Mouse (Mus musculus): Measurements from ENCODE around the gene Kcnh6. TPM values are rescaled to one million over a fixed set of nuclear protein-coding genes. Genes with fewer than 3 reads are reported as not detected.
A peak's percentile ranks its signal among the peaks of the same experiment; 100 is the strongest.
"Not testable (repeated sequence)": the region's sequence is repeated elsewhere in the genome, so short reads cannot be mapped to it uniquely, and the experiment has no call there.

Gene Kcnh6
- polyA plus RNA-seq, 1 experiment from 2014 or later, result 1.3 TPM

DNA sequence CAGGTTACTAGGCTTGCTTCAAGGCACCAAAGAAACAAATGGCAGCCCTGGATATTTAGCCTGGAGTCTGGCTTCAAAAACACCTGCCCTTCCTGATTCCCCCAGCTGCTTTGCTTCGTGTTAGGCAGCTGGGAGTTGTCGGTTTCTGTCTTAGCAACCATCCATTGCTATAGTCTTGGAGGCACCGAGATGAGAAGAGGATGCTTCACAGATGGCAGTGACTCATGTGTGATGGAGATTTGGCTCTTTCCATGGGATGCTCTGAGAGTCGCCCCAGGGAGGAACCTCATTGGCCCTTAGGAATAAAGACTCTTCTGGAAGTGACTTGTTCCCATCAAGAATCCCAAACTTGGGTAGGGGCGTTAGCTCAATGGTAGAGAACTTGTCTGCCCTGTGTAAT lies 8.5 kb downstream of the Kcnh6 start:
- Histone ChIP-seq H3K4me2 (replicated peaks) (no peak overlapping the region), H3K4me3 (no peak overlapping the region), H3K4me1 (peaks cover 8% of the 10 kb centered on the region; the same call in 1 of the 2 replicates), H3K27me3 (peaks cover 21% of the 10 kb centered on the region), H3K27ac (no peak overlapping the region), H3K9ac (no peak overlapping the region), H3K9me3 (no peaks in the 10 kb centered on the region), H3K36me3 (no peaks in the 10 kb centered on the region)
- 83% methylated on average over 5 of the region's 5 CpGs for WGBS
- no peak for ATAC-seq (ENCODE audit: insufficient number of reproducible peaks, insufficient read depth, low FRiP score, low TSS enrichment)

DNA sequence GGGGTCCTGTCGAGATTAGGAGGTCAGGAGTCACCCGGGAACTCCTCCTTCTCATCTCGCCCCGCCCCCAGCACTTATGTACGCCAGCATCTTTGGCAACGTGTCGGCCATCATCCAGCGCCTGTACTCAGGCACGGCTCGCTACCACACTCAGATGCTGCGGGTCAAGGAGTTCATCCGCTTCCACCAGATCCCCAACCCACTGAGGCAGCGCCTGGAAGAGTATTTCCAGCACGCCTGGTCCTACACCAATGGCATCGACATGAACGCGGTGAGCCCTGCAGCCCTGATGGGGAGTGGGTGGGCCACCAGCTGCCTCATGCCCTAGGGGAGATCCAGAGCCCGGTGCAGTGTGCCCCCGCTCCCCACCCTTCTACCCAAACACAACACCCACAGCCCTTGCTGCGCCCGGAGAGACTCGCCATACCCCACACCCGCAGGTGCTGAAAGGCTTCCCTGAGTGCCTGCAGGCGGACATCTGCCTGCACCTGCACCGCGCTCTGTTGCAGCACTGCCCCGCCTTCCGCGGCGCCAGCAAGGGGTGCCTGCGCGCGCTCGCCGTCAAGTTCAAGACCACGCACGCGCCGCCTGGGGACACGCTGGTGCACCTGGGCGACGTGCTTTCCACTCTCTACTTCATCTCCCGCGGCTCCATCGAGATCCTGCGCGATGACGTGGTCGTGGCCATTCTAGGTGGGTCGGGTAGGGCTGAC lies 12.3 kb downstream of the Kcnh6 start:
- 0 out of 2 replicates have a peak overlapping the region, but pooled peaks have one; percentile 11 for H3K9ac ChIP-seq

GRCm38 (mm10) chr11:106025774-106026173 lies 17.9 kb downstream of the Kcnh6 start:
- no peaks in the 10 kb centered on the region for H3K9me3 ChIP-seq
- WGBS, result 85% methylated on average over 3 of the region's 3 CpGs

More for the DNA sequence above, 12.3 kb downstream of the Kcnh6 start:
- peaks cover 8% of the 10 kb centered on the region; the same call in 1 of the 2 replicates for H3K4me1 ChIP-seq
- H3K9me3 ChIP-seq, result no peaks in the 10 kb centered on the region
- peak overlapping the region; percentile 56 for H3K4me2 ChIP-seq (replicated peaks)
- peaks cover 28% of the 10 kb centered on the region for H3K27me3 ChIP-seq
- WGBS, result 1% methylated on average over 50 of the region's 50 CpGs
- no peaks in the 10 kb centered on the region for H3K36me3 ChIP-seq
- 0 out of 2 replicates have a peak, but pooled peaks have one; percentile 44 for ATAC-seq (ENCODE audit: insufficient number of reproducible peaks, insufficient read depth, low FRiP score, low TSS enrichment)
- peak overlapping the region; percentile 31 for H3K4me3 ChIP-seq
- no peak overlapping the region for H3K27ac ChIP-seq

GRCm38 (mm10) chr11:106026465-106027151 lies 18.7 kb downstream of the Kcnh6 start:
- no peak overlapping the region for H3K4me3 ChIP-seq
- H3K27me3 ChIP-seq, result peaks cover 5% of the 10 kb centered on the region
- WGBS, result 37% methylated on average over 11 of the region's 11 CpGs
- no peaks in the 10 kb centered on the region for H3K9me3 ChIP-seq
- H3K4me1 ChIP-seq, result no peaks in the 10 kb centered on the region
- H3K27ac ChIP-seq, result no peak overlapping the region
- no peaks in the 10 kb centered on the region for H3K36me3 ChIP-seq
- ATAC-seq (ENCODE audit: insufficient number of reproducible peaks, insufficient read depth, low FRiP score, low TSS enrichment), result no peak
- H3K4me2 ChIP-seq (replicated peaks), result no peak overlapping the region
- no peak overlapping the region for H3K9ac ChIP-seq

More at GRCm38 (mm10) chr11:106025774-106026173, 17.9 kb downstream of the Kcnh6 start:
- no peak overlapping the region for H3K9ac ChIP-seq
- H3K4me1 ChIP-seq, result no peaks in the 10 kb centered on the region
- H3K4me3 ChIP-seq, result no peak overlapping the region
- H3K4me2 ChIP-seq (replicated peaks), result no peak overlapping the region
- peaks cover 13% of the 10 kb centered on the region for H3K27me3 ChIP-seq
- no peaks in the 10 kb centered on the region for H3K36me3 ChIP-seq
- H3K27ac ChIP-seq, result no peak overlapping the region
- no peak for ATAC-seq (ENCODE audit: insufficient number of reproducible peaks, insufficient read depth, low FRiP score, low TSS enrichment)

DNA sequence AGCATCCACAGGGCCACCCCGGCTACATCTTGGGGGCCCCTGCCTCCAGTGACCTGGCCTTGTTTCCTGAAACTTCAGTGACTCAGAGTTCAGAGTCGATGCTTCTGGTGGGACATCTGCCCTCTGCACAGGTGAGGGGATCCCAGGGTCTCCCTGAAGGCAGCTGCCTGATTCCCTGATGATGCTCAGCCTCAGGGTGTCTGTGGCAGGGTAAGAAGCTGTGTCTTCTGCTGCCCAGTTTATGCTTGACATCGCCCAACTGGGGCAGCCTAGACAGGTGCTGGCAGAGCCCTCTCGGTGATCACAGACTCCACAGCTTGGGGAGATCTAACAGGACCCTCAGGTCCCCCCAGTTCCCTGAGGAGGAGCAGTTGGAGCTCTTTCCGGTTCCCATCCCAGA lies 19.7 kb downstream of the Kcnh6 start:
- no peak overlapping the region for H3K9ac ChIP-seq
- H3K36me3 ChIP-seq, result no peaks in the 10 kb centered on the region
- no peak overlapping the region for H3K4me3 ChIP-seq
- no peaks in the 10 kb centered on the region for H3K9me3 ChIP-seq
- H3K27ac ChIP-seq, result no peak overlapping the region
- 87% methylated on average over 5 of the region's 5 CpGs for WGBS
- H3K27me3 ChIP-seq, result no peaks in the 10 kb centered on the region
- peak; percentile 52; the same call in 1 of the 2 replicates for ATAC-seq (ENCODE audit: insufficient number of reproducible peaks, insufficient read depth, low FRiP score, low TSS enrichment)
- H3K4me1 ChIP-seq, result no peaks in the 10 kb centered on the region
- H3K4me2 ChIP-seq (replicated peaks), result no peak overlapping the region

DNA sequence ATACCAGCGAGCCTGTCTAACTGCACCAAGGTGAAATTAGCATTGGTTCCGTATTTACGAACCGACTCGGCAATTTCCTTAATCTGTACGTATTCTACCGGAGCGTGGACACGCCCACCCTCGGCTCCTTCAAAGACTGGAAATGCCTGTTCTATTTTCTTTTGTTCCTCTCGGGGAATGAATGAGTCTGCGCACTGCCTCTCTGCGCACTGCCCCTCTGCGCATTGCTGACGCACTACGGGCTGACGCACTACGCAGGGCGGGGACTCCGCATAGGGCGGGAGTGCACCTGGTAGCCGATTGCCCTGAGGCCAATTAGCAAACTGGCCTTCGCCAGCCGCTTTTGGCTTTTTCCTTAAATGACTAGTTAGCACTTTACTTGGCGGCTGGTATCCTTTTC lies 24.1 kb downstream of the Kcnh6 start:
- whole genome bisulfite sequencing, result 39% methylated on average over 13 of the region's 25 CpGs
- H3K9ac ChIP-seq; H3K4me2 ChIP-seq (replicated peaks); ATAC-seq (ENCODE audit: insufficient number of reproducible peaks, insufficient read depth, low FRiP score, low TSS enrichment); H3K36me3 ChIP-seq; H3K4me1 ChIP-seq; H3K9me3 ChIP-seq; H3K27me3 ChIP-seq: not testable (repeated sequence)
- H3K27ac ChIP-seq, result 0 out of 2 replicates have a peak overlapping the region, but pooled peaks have one; percentile 46
- peak overlapping the region; percentile 36 for H3K4me3 ChIP-seq

- ATAC-seq (ENCODE audit: insufficient number of reproducible peaks, insufficient read depth, low FRiP score, low TSS enrichment), result 0 out of 2 replicates have a peak, but pooled peaks have one; percentile 16
- WGBS, result 27% methylated on average over 11 of the region's 11 CpGs
- 0 out of 2 replicates have a peak overlapping the region, but pooled peaks have one; percentile 22 for H3K4me3 ChIP-seq
These were observed 25.6 kb downstream of the Kcnh6 start for GRCm38 (mm10) chr11:106033491-106033919.

GRCm38 (mm10) chr11:106034986-106035385 lies 27.1 kb downstream of the Kcnh6 start:
- H3K27ac ChIP-seq, result no peak overlapping the region
- H3K9ac ChIP-seq, result no peak overlapping the region
- no peaks in the 10 kb centered on the region for H3K9me3 ChIP-seq
- H3K4me2 ChIP-seq (replicated peaks), result no peak overlapping the region
- H3K4me1 ChIP-seq, result peaks cover 16% of the 10 kb centered on the region
- WGBS, result 88% methylated on average over 9 of the region's 9 CpGs
- H3K36me3 ChIP-seq, result no peaks in the 10 kb centered on the region
- no peak for ATAC-seq (ENCODE audit: insufficient number of reproducible peaks, insufficient read depth, low FRiP score, low TSS enrichment)
- H3K27me3 ChIP-seq, result no peaks in the 10 kb centered on the region
- H3K4me3 ChIP-seq, result no peak overlapping the region

More at GRCm38 (mm10) chr11:106033491-106033919, 25.6 kb downstream of the Kcnh6 start:
- H3K9me3 ChIP-seq, result no peaks in the 10 kb centered on the region
- H3K4me2 ChIP-seq (replicated peaks), result peak overlapping the region; percentile 40
- H3K36me3 ChIP-seq, result no peaks in the 10 kb centered on the region
- peak overlapping the region; percentile 38 for H3K27ac ChIP-seq
- H3K9ac ChIP-seq, result peak overlapping the region; percentile 29; the same call in 1 of the 2 replicates
- H3K27me3 ChIP-seq, result no peaks in the 10 kb centered on the region
- H3K4me1 ChIP-seq, result peaks cover 12% of the 10 kb centered on the region

GRCm38 (mm10) chr11:106036548-106037417 lies 28.9 kb downstream of the Kcnh6 start, which contains the start of gene Dcaf7:
Dcaf7 (plus strand) TSS chr11:106036872.
- Histone ChIP-seq H3K27ac (peak within 1 kb of the TSS; percentile 90), H3K36me3 (no peaks in the 10 kb centered on the region)

DNA sequence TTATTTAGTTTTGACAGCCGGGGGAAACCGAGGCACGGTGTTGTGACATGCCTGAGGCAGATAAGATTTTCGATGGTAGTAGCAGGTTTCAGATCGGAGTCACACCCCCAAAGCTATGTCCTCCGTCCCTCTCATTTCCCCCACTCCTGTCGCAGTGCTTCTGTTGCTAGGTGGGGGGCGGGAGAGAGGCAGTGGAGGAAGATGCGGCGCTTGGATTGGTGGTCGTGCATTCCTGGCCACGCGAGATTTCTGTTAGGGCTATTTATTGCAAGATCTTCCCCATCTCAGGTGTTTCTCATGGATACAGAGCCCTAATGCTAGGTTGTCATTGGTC lies 29.5 kb downstream of the Kcnh6 start:
- H3K36me3 ChIP-seq, result no peaks in the 10 kb centered on the region
- H3K4me1 ChIP-seq, result peaks cover 16% of the 10 kb centered on the region
- peak overlapping the region; percentile 98 for H3K4me3 ChIP-seq
- WGBS, result 0% methylated on average over 12 of the region's 13 CpGs
- H3K27me3 ChIP-seq, result no peaks in the 10 kb centered on the region
- H3K4me2 ChIP-seq (replicated peaks), result peak overlapping the region; percentile 88
- peak overlapping the region; percentile 97 for H3K9ac ChIP-seq
- H3K9me3 ChIP-seq, result no peaks in the 10 kb centered on the region
- peak overlapping the region; percentile 90 for H3K27ac ChIP-seq
- no peak for ATAC-seq (ENCODE audit: insufficient number of reproducible peaks, insufficient read depth, low FRiP score, low TSS enrichment)

More at GRCm38 (mm10) chr11:106036548-106037417, 28.9 kb downstream of the Kcnh6 start, which contains the start of gene Dcaf7:
- no peaks in the 10 kb centered on the region for H3K27me3 ChIP-seq
- H3K4me2 ChIP-seq (replicated peaks), result peak within 1 kb of the TSS; percentile 88
- ATAC-seq (ENCODE audit: insufficient number of reproducible peaks, insufficient read depth, low FRiP score, low TSS enrichment), result peak; percentile 98
- peaks cover 16% of the 10 kb centered on the region for H3K4me1 ChIP-seq
- peak within 1 kb of the TSS; percentile 97 for H3K9ac ChIP-seq
- WGBS, result under 1% methylated on average over 66 of the region's 66 CpGs
- no peaks in the 10 kb centered on the region for H3K9me3 ChIP-seq
- H3K4me3 ChIP-seq, result peak within 1 kb of the TSS; percentile 98

GRCm38 (mm10) chr11:106044349-106044748 lies 36.4 kb downstream of the Kcnh6 start:
- Histone ChIP-seq H3K4me3 (no peak overlapping the region), H3K27me3 (no peaks in the 10 kb centered on the region), H3K27ac (no peak overlapping the region), H3K9ac (no peak overlapping the region), H3K4me2 (replicated peaks) (no peak overlapping the region), H3K36me3 (peaks cover 26% of the 10 kb centered on the region), H3K4me1 (no peaks in the 10 kb centered on the region; the same call in 1 of the 2 replicates), H3K9me3 (no peaks in the 10 kb centered on the region)
- ATAC-seq (ENCODE audit: insufficient number of reproducible peaks, insufficient read depth, low FRiP score, low TSS enrichment), result no peak

Data from embryonic facial prominence, embryonic 12.5 days (tissue).